Mouse (Mus musculus) heart, postnatal 0 days (tissue): ENCODE measurements around the gene Gm28729. TPM values are rescaled to one million over a fixed set of nuclear protein-coding genes. Genes with fewer than 3 reads are reported as not detected.
A peak's percentile ranks its signal among the peaks of the same experiment; 100 is the strongest.

ENCODE experiments used
- ATAC-seq: fragments of 200-750 bp; cut with Nextera tagmentation; 2 replicates; pipeline ENCODE4 v1.8.0; 2017; ENCODE audit warnings: low read depth, moderate number of reproducible peaks, moderate library complexity; ENCODE audit not compliant: insufficient read depth
- DNase-seq: peaks from one replicate; pipeline ENCODE4 v3.0.0-alpha.2; 2016; ENCODE audit warnings: low spot score
- H3K27ac ChIP-seq: fragments of 300-500 bp; sonication (generic); 2 replicates; pipeline ENCODE4 v1.5.1; 2014; ENCODE audit warnings: low read depth, mild to moderate bottlenecking
- H3K27me3 ChIP-seq: fragments of 300-500 bp; sonication (generic); 2 replicates; pipeline ENCODE4 v1.6.1; 2014; ENCODE audit warnings: low read length, mixed read lengths; ENCODE audit not compliant: control insufficient read depth, insufficient read depth
- H3K36me3 ChIP-seq: fragments of 300-500 bp; sonication (generic); replicated peaks from 2 replicates; pipeline ENCODE4 v1.6.1; 2014; ENCODE audit warnings: low read length, mixed read lengths; ENCODE audit not compliant: control insufficient read depth, insufficient read depth
- H3K4me1 ChIP-seq: fragments of 300-500 bp; sonication (generic); 2 replicates; pipeline ENCODE4 v1.6.1; 2014; ENCODE audit warnings: antibody characterized with exemption; ENCODE audit not compliant: control insufficient read depth, insufficient read depth
- H3K4me2 ChIP-seq: fragments of 300-500 bp; sonication (generic); 2 replicates; pipeline ENCODE4 v1.6.1; 2014; ENCODE audit warnings: low read depth, mild to moderate bottlenecking, low read length, moderate library complexity
- H3K4me3 ChIP-seq: fragments of 300-500 bp; sonication (generic); 2 replicates; pipeline ENCODE4 v1.5.1; 2014; ENCODE audit warnings: low read depth, low read length
- H3K9ac ChIP-seq: fragments of 300-500 bp; sonication (generic); replicated peaks from 2 replicates; pipeline ENCODE4 v1.6.1; 2014; ENCODE audit warnings: low read depth, low read length, mixed read lengths
- H3K9me3 ChIP-seq: fragments of 300-500 bp; sonication (generic); replicated peaks from 2 replicates; pipeline ENCODE4 v1.6.1; 2016; ENCODE audit warnings: low read length; ENCODE audit not compliant: control insufficient read depth
- CTCF ChIP-seq: IDR thresholded peaks from 2 replicates; pipeline ENCODE4 v1.5.1; 2016; ENCODE audit warnings: antibody characterized with exemption, control low read depth, low read depth
- EP300 ChIP-seq: IDR thresholded peaks from 2 replicates; pipeline ENCODE4 v1.6.1; 2016; ENCODE audit warnings: antibody characterized with exemption, low read depth
- WGBS: fragments of 180-500 bp; shearing (Covaris S2); extraction: QIAGEN DNeasy Blood & Tissue Kit; methylation state at CpG from one replicate; pipeline ENCODE4 v1.1.7; 2014; 5-methylcytosine and 5-hydroxymethylcytosine counted together
- polyA plus RNA-seq: library from polyadenylated mRNA; unstranded; fragments of >200 nt; fragmentation: Nextera tagmentation; extraction: Ambion mirVana; gene quantifications from 2 replicates; pipeline ENCODE4 v1.2.1, GENCODE M21; 2015
- total RNA-seq: library from RNA; depleted of rRNA; stranded (reverse); fragments of >200 nt; gene quantifications from 2 replicates; pipeline ENCODE4 v1.2.3, GENCODE M21; 2014; ENCODE audit warnings: low replicate concordance; rRNA removed

Gm28729 gene
- total RNA-seq: not detected in 2 replicates
- polyA plus RNA-seq: 0.07 TPM in 1 of 2 replicates, not detected in the other

GRCm38 (mm10) chr9:96524972-96525506 lies at the start of gene Gm28729:
Gm28729 (minus strand) TSS chr9:96525264.
- H3K4me1 ChIP-seq: no peaks in the 10 kb centered on the region
- H3K9me3 ChIP-seq: no peaks in the 10 kb centered on the region
- no peaks in the 10 kb centered on the region for H3K36me3 ChIP-seq
- 48% methylated on average over 12 of the region's 12 CpGs for whole genome bisulfite sequencing
- H3K27ac ChIP-seq: no peak within 1 kb of the TSS
- ATAC-seq: no peak
- DNase-seq: no peak
- TF ChIP-seq CTCF: no peak
- no peak for TF ChIP-seq EP300
- no peak within 1 kb of the TSS for H3K9ac ChIP-seq
- H3K4me2 ChIP-seq: no peak within 1 kb of the TSS
- H3K4me3 ChIP-seq: no peak within 1 kb of the TSS
- no peaks in the 10 kb centered on the region for H3K27me3 ChIP-seq

GRCm38 (mm10) chr9:96573252-96573651 lies 48.2 kb upstream of the Gm28729 start:
- no peak overlapping the region for H3K27ac ChIP-seq
- H3K4me2 ChIP-seq: no peak overlapping the region
- H3K9me3 ChIP-seq: no peaks in the 10 kb centered on the region
- no peaks in the 10 kb centered on the region for H3K27me3 ChIP-seq
- no peaks in the 10 kb centered on the region for H3K4me1 ChIP-seq
- DNase-seq (peak; percentile 49), ATAC-seq (no peak)
- no peak overlapping the region for H3K4me3 ChIP-seq
- WGBS: 8% methylated on average over 1 of the region's 1 CpGs
- peaks cover 32% of the 10 kb centered on the region for H3K36me3 ChIP-seq
- H3K9ac ChIP-seq: no peak overlapping the region
- peak; percentile 89 for TF ChIP-seq CTCF
- TF ChIP-seq EP300: no peak

GRCm38 (mm10) chr9:96572754-96573153 lies 47.7 kb upstream of the Gm28729 start:
- ATAC-seq: no peak
- TF ChIP-seq EP300 (no peak), CTCF (no peak)
- Histone ChIP-seq H3K36me3 (peaks cover 32% of the 10 kb centered on the region), H3K4me1 (no peaks in the 10 kb centered on the region), H3K4me3 (no peak overlapping the region), H3K4me2 (no peak overlapping the region), H3K27ac (no peak overlapping the region), H3K9ac (no peak overlapping the region), H3K9me3 (no peaks in the 10 kb centered on the region), H3K27me3 (no peaks in the 10 kb centered on the region)
- WGBS: 85% methylated on average over 9 of the region's 9 CpGs
- no peak for DNase-seq

GRCm38 (mm10) chr9:96566470-96566996 lies 41.5 kb upstream of the Gm28729 start:
- no peaks in the 10 kb centered on the region for H3K9me3 ChIP-seq
- no peaks in the 10 kb centered on the region for H3K27me3 ChIP-seq
- TF ChIP-seq CTCF (no peak), EP300 (no peak)
- DNase-seq: no peak
- H3K36me3 ChIP-seq: peaks cover 54% of the 10 kb centered on the region
- H3K4me3 ChIP-seq: no peak overlapping the region
- no peak overlapping the region for H3K27ac ChIP-seq
- ATAC-seq: no peak
- no peak overlapping the region for H3K9ac ChIP-seq
- no peaks in the 10 kb centered on the region for H3K4me1 ChIP-seq
- H3K4me2 ChIP-seq: no peak overlapping the region
- 83% methylated on average over 8 of the region's 8 CpGs for WGBS

GRCm38 (mm10) chr9:96563501-96563900 lies 38.4 kb upstream of the Gm28729 start:
- Histone ChIP-seq H3K36me3 (peaks cover 63% of the 10 kb centered on the region), H3K4me1 (no peaks in the 10 kb centered on the region), H3K9me3 (no peaks in the 10 kb centered on the region), H3K27me3 (no peaks in the 10 kb centered on the region), H3K27ac (no peak overlapping the region), H3K4me2 (no peak overlapping the region), H3K4me3 (no peak overlapping the region), H3K9ac (no peak overlapping the region)
- TF ChIP-seq EP300 (no peak), CTCF (no peak)
- no peak for ATAC-seq
- DNase-seq: no peak
- 95% methylated on average over 4 of the region's 4 CpGs for WGBS

GRCm38 (mm10) chr9:96559148-96559547 lies 34.1 kb upstream of the Gm28729 start:
- ATAC-seq (no peak), DNase-seq (no peak)
- 81% methylated on average over 6 of the region's 6 CpGs for WGBS
- H3K27ac ChIP-seq: no peak overlapping the region
- H3K9me3 ChIP-seq: no peaks in the 10 kb centered on the region
- peaks cover 53% of the 10 kb centered on the region for H3K36me3 ChIP-seq
- H3K4me2 ChIP-seq: no peak overlapping the region
- no peaks in the 10 kb centered on the region for H3K27me3 ChIP-seq
- H3K4me1 ChIP-seq: no peaks in the 10 kb centered on the region
- no peak overlapping the region for H3K9ac ChIP-seq
- TF ChIP-seq EP300 (no peak), CTCF (no peak)
- H3K4me3 ChIP-seq: no peak overlapping the region
